Mouse (Mus musculus): ENCODE measurements around the gene Prkcd.

- TF ChIP-seq CTCF (IDR thresholded peaks at IDR 0.05; ENCODE audit: low read depth) (no peak), EP300 (IDR thresholded peaks at IDR 0.05; ENCODE audit: low read depth) (no peak)
These were observed 46.8 kb downstream of the Prkcd start for GRCm38 (mm10) chr14:30579180-30579579.

Data from liver, embryonic 14.5 days (tissue).